Mouse (Mus musculus) c-Kit-positive CD71-positive TER-119-negative erythroid progenitor cells, embryonic 14.5 days (primary cell): Measurements from ENCODE around the gene Ccnd3.
A peak's percentile ranks its signal among the peaks of the same experiment; 100 is the strongest.
"Not testable (repeated sequence)": the region's sequence is repeated elsewhere in the genome, so short reads cannot be mapped to it uniquely, and the experiment has no call there.

Experiments used
- DNase-seq: peaks from one replicate; pipeline ENCODE4 v3.0.0-alpha.2; 2013; ENCODE audit warnings: low read depth

The Ccnd3 gene

DNA sequence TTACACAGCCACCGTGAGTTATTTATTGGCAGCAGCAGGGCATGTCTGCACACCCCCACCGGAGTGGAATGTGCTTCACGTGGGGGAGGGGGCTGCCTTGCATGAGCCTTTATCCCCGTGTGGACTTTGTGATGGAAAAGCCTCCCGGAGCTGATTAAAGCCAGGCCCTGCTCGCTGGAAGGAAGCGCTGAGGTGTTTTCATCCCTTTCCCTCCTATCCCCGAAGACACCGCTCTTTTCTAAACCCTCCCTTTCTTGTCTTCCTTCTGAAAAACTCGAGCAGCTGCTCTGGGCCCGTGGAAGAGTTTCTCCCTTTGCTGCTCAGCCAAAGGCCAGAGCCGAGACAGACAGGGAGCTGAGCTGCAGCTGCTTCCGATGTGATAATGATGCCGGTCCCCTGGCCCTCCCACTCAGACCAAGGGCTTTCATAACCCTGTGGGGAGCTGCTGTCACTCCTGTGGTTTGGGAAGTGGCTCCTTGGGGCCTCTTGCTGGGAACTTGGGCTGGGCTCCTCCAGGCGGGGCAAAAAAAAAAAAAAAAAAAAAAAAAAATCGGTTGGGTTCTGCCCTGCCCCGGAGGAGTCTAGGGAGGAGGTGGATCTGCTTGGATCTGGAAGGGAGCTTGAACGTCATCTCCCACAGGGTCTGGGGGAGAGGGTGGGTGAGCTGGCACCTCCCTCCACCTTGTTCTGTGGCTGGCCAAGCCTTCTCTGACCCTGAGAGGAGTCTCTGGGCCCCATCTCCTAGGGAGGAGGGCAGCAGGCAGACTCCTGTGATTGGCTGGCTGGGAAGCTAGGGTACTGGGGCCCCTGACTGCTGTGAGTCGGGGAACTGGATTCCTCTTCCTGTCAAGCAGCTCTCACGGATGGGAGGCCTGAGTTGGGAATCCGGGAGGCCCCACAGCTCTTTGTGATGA lies 90.7 kb downstream of the Ccnd3 start:
- no peak for DNase-seq

DNA sequence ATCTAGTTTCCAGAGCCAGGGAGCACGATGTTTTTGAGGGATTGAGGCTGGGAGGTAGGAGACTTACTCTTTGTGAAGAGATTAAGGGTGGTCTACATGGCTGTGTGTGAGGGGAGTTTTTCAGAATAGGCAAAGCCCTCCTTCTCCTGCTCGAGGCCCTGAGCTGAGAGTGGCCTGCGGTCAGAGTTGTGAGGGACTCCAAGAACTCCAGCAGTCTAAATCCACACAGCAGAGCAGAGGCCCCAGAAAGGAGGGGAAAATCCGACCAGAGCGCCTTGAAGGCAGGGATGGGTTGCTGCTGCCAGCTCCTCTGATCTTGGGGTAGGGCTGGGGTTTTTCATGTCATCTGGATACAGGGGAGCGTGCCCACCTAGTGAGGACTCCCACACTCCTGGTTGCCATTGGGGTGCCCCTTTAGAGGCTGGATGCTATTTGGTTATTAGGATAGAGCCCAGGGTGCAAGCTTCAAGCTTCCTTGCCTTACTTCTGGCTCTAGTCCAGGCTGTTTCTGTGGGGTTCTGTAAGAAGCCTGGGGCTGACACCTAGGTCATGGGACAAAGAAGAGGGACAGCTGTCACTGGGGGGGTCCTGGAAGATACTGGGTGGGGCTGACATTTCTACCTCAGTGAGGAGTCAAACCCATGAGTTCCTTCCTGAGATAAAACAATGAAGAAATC lies 91.4 kb downstream of the Ccnd3 start:
- no peak for DNase-seq

DNA sequence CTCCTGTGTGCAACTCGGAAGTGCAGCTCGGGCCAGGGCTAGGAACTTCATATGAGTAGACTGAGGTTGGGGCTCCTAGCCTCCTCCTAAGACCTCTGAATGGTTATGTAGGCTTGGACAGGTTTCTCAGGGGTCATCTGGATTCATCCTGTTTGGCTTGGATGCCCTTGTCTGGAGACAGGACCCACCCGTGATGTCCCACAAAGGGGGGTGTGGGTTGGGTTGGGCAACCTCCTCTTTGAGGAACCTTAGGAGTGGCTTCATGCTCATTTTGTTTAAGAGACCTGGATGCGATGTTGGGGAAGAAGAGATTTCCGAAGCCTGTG lies 92.0 kb downstream of the Ccnd3 start:
- no peak for DNase-seq

DNA sequence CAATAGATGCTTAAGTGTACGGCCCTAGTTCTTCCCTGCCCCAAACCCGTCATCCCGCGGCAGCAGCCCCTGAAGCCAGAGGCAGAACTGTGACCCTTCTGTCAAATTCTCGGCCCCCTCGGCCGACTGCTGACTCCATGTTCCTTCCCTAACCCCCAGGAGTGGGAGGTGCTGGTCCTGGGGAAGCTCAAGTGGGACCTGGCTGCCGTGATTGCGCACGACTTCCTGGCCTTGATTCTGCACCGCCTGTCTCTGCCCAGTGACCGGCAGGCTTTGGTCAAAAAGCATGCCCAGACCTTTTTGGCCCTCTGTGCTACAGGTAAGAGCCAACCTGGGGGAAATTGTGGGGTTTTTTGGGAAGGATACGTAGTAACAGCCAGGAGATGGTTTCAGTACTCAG lies 92.4 kb downstream of the Ccnd3 start:
- no peak for DNase-seq

DNA sequence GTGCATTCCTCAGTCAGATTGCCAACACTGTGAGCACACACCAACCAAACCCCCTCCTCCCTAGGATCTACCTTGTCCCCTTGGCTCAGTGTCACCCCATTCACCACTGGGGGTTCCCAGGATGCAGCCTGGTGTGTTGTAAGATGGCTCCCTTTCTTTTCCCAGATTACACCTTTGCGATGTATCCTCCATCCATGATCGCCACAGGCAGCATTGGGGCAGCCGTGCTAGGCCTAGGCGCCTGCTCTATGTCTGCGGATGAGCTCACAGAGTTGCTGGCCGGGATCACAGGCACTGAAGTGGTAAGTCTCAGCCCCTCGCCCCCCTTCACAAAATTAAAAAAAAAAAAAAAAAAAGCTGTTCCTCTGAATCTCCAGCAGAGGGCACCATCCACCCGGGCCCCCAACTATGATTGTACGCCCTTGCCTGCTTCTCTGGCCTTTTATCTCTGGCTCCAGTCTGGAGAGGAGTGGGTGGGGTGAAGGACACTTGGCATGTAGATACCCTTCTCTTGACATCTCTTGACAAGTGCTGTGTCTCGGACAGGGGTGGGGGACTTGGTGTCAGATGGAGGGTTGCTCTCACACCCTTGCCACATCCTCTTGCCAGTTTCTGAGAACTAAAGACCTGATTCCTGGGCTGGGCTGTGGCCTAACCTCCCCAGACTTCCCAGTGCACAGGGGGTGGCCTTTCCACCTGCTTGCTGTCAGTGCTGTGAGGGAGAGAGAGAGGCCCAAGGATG lies 93.2 kb downstream of the Ccnd3 start:
- DNase-seq, result peak; percentile 92

DNA sequence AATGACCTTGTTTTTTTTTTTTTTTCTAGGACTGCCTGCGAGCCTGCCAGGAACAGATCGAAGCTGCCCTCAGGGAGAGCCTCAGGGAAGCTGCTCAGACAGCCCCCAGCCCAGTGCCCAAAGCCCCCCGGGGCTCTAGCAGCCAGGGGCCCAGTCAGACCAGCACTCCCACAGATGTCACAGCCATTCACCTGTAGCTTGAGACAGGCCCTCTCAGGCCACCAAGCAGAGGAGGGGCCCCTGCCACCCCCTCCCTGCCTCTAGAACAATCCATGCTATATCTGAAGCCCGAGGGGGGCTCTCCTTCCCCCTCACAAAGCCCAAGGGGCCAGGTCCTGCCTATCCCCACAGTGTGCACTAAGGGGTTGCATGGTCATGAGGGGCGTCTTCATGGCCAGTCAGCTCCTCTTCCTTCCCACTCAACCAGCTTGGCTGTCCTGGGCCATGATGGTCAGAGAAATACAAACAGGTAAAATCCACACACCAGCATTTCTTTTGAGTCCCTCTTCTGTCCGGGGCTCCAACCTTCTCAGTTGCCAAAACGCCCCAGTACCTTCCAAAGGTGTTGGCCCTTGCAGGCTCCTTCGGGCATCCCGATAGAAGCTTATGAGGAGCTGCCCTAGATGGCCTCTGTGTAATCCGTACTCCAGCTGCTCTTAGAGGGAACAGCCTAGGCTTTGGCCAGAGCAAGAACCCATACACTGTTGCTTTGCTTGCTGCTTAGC lies 93.9 kb downstream of the Ccnd3 start:
- not testable (repeated sequence) for DNase-seq

DNA sequence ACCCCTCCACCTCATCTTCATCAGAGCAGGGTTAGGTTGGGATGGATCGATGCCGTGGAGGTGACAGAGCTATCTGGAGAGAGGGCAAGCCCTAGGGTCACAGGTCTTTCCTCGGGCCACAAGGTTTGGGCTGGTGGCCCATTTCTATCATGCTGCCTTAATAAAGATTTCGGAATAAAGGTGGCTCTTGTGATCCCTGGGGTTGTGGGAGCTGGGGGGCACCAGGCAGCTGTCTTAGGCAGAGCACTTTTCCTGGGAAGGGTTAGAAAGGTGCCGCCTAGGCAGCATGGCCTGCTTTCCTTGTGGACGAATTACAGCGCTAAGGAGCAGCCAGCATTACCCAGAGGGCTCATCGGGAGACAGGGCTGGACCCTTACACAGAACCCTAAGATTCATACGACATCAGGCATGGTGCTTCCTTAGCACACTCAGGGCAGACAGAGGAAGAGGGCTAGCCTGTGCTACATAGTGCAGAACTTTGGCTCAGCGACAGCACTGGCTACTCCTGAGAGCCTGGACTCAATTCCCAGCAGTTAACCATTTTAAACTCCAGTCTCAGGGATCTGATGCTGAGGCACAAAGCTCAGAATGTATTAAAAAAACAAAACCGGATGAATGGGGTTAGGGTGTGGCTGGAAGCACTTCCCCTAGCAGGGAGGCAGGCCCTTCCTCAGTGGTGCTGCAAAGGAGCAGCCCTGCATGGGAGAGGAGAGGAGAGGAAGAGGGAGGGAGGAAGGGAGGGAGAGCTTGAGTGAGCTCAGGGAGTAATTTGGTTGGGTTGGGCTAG lies 94.9 kb downstream of the Ccnd3 start:
- DNase-seq, result no peak

DNA sequence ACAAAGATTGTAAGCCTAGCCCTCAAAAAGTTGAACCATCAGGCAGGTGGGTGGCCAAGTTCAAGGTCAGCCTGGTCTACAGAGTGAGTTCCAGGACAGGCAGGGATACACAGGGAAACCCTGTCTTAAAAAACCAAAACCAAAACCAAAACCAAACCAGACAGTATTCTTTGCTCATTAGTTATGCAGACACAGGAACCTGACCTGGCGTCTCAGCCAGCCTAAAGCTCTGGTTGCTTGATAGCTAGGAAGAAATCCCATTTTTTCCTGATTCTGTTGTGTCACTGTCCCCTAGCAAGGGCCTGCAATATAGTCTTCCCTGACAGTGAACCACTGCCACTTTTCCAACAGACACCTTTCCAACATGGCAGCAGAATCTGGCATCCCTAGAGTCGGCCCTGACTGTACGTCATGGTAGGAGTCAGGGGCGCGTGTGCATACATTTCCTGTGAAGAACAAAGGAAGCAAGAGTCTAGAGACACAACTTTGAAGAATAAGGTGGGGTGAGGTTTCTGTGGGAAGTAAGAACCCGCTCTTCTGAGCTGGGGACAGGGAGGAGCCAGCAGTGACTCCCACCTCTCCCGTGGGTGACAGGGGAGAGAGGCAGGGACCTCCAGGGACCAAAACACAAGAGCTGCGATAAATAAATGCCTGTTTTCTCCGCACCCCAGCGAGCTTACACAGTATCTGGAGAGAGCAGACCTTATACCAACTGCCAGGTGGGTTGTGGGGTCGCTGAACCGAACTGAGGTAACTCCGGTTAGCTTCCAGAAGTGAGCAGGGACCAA lies 95.9 kb downstream of the Ccnd3 start:
- no peak for DNase-seq

DNA sequence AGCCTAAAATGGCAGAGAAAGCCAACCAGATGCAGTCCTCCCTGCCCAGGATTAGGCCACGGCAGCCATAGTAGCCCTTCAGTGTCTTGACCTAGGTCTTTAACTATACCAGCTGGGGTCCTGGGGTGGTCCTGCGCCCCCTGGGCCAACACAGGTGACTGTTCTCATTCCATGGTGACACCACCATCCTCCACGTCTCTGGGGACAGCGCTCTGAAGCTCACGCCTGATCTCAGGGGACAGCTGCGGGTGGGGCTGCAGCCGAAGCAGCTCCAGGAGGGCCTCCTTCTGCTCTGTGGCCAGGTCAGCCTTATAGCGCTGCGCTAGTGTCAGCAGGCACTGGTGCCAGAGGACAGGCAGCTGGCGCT lies 96.5 kb downstream of the Ccnd3 start:
- DNase-seq, result no peak

DNA sequence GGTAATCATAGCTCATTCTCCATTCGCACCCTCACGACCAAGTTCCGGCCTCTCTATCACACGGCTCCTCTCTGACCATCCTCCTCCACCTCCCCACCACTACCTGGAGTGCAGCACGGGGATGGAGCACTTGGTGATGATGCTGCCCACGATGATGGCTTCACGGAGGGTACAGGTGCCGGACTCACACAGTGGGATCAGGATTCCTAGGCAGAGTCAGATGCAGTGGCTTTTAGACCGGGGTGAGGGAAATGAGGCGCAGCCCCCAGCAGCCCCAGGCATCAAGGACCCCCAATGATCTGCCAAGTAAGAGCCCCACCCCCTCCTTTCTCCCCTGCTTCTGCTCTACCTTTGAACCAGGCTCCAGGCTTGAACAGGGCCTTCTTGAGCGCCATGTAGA lies 97.4 kb downstream of the Ccnd3 start:
- no peak for DNase-seq

DNA sequence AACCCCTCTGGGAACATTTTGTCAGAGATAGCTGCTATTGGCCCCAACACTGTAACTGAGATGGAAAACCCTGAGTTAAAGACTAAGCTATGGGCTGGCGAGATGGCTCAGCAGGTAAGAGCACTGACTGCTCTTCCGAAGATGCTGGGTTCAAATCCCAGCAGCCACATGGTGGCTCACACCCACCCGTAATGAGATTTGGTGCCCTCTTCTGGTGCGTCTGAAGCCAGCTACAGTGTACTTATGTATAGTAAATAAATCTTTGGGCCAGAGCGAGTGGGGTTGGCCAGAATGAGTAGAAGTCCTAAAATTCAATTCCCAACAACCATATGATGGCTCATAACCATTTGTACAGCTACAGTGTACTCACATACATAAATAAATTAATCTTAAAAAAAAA lies 101.4 kb downstream of the Ccnd3 start:
- DNase-seq, result no peak

DNA sequence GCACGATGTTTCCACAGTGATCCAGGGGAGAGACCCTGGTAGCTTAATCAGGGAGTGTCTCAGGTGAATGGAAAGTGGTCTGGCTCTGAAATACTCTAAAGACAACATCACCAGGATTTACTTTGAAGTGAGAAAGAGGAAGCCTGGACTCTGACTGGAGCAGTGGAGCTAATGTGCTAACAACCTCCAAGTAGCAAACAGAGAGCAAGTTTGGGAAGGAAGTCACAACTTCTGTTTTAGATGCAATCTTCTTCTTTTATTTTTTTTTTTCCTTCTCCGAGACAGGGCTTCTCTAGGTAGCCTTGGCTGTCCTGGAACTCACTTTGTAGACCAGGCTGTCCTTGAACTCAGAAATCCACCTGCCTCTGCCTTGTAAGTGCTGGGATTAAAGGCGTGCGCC lies 104.3 kb downstream of the Ccnd3 start:
- no peak for DNase-seq

DNA sequence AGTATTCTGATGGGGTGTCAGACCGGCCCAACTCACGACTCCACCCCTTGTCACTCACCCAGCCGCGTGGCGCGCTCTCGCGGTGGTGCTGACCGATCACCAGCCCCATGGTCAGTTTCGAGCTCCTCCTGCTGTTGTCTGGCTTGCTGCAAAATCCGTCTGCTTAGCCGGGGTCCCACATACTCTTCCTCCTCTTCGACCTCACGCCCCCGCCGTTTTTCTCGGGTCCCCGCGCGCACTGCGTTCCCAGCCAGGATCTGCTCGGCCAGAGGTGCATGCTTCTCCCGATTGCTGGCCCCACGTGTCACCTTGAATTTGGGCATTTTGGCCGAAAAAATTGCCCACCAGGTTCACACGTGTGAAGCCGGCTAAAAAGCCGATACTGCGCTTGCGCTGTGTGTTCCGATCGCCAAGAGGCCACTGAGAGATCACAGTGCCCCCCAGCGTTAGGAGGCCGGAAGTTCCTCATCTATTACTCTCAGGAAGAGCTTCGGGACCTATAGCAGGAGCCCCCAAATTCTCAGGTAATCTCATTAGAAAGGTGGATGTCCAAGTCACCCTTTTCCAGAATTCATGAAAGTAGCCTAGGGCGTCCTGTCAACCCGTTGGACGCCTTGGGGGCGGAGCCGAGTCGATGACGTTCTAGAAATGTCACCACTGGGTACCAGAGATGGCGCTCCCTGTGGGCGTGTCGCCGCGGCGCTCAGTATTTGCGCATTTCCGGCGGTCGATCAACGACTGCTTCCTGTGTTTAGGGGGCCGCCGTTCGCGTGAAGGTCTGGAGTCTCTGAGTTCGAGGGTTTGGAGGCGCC lies 106.2 kb downstream of the Ccnd3 start, which contains the start of the genes Bysl, Med20 and Gm20517:
Bysl (minus strand) TSS at position 644 of the 812 bp plus-strand sequence.
Med20 (plus strand) TSS at position 734 of the 812 bp plus-strand sequence.
Gm20517 (plus strand) TSS at position 741 of the 812 bp plus-strand sequence.
- DNase-seq, result peak; percentile 94

DNA sequence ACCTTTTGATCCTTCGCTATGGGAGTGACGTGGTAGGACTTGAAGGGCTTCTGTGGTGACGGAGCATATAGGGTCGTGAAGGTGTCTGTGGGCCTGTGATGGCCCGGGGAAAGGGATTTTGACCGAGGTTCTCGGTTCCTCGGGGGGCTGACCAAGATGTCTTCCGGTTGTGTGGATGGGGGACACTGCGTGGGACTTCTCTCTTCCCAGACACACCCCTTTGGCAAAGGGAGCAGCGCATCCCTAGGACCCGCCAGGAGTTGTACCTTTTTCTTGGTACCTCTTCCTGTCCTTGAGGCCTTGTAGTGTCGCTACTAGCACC lies 106.8 kb downstream of the Ccnd3 start:
- no peak for DNase-seq

DNA sequence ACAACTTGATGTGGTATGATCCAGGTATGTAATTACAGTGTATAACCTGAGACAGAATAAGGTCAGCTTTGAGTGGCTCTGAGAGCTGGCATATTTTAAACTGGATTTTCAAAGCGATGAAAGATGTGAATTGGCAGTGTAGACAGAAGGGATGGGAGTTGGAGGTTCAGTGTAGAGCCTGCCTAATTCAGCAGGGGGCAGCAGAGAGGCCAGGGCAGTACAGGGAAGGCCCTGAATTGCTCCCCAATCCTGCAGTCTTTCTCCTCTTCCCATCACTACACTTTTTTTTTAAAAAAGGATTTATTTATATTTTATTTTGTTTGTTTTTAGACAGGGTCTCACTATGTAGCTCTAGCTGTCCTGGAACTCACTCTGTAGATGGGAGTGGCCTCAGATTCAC lies 109.2 kb downstream of the Ccnd3 start:
- no peak for DNase-seq

DNA sequence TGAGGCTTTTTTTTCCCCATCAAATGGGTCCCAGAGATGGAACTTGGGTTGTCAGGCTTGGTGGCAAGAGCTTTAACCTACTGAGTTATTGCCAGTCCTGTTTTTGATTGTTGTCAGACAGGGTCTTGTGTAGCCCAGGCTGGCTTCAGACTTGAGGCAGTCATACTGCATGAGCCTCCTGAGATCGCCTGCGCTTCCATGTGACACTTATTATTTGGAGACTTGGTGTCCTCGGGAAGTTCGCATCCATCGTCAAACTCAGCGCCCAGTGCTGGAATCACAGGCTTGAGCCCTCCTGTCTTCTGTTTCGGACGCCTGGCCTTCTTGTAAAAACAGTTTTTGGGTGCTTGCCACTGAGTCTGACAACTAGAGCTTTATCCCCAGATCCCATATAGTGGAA lies 111.3 kb downstream of the Ccnd3 start:
- no peak for DNase-seq

DNA sequence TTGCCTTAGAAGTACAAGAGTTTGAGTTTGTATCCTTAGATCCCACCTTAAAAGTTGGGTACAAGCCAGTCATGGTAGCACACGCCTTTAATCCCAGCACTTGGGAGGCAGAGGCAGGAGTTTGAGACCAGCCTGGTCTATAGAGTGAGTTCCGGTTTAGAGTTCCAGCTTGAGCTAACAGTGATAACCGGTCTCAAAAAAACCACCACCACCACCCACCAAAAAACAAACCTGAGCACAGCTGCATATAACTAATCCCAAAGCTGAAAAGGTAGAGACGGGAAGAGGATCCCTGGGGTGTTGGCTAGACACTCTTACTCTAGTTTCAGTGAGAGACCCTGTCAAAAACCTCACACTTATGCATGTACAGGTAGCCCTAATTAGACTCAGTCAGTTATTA lies 111.8 kb downstream of the Ccnd3 start:
- DNase-seq, result no peak

DNA sequence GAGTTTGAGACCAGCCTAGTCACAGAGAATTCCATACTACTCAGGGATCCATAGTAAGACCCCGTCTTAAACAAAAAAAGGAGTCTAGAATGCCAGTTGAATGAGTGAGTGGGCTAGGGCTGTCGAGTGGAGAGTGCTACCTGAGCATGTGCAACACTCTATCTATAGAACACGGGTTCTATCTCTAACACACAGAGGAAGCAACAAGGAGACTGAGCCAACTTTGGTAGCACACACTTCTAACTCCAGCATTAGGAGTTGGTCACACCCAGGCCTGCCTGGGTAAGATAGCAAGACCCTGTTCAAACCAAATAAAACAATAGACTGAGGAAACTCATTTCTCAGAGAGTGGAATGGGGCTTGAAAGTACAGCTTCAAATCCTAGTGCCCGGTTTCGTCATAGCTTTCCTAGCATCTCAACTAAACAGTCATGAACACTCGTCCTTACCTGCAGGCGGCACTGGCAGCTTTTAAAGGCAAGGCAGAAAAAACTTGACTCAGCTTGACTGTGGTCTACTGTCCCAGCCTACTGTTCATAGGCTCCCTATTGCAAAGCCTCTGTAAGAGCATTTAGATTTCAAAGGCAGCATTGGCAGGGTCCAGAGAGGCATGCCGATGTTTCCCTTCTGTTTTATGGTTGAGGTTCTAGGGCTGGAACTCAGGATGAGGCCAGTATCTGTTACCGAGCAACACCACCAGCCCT lies 112.9 kb downstream of the Ccnd3 start:
- peak; percentile 86 for DNase-seq
